8 mouse cellular contexts compared by ENCODE assay signal in the genomic region with DNA sequence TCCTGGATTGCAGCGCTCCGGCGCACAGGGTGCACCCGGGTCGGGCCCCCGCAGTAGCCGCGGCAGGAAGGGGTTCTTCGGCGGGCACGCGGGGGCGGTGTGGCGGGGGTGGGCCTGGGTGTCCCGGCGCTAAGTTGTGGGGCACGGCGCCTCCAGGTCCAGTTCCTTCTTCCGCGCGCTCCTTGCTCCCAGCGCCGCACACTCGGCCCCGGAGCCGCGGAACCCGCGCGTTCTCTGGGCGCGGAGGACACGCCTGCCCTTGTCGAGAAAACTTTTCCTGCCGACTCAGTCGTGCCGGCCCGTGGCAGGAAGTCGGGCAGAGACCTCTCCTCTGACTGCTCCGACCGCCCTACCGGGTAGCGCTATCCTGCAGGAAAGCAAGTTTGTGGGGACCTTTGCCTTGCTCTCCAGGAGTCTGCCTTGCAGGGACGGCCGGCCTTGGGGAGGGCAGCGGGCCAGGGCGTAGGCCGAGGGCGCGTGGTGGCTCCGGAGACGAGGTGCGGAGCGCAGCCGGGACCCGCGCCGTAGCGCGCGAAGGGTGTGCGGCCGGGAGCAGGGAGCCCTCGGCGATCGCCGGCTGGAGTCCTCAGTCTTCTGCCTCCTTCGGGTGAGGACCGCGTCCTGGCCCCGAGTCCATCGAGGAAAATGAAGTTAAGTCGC. TPM values are rescaled to one million over a fixed set of nuclear protein-coding genes. Genes with fewer than 3 reads are reported as not detected.
A peak's percentile ranks its signal among the peaks of the same experiment; 100 is the strongest.
DNase-seq lines count a peak whose midpoint lies in the region; ATAC-seq and TF ChIP-seq lines count a peak whose summit lies in the region.

No protein-coding gene starts in this region.

- H3K9ac ChIP-seq in MEL (ENCODE audit: control insufficient read depth, low read depth, low read length, poor library complexity, severe bottlenecking): peak overlapping the region; percentile 62
- peak overlapping the region; percentile 87 for H3K9ac ChIP-seq in heart, embryonic 15.5 days

- peaks cover 0 to 36% of the 10 kb centered on the region in 2 experiments; a peak in 2 of 4 replicates for H3K36me3 ChIP-seq in MEL (ENCODE audit: control insufficient read depth in 1 of 2, insufficient read depth in 2 of 2, low read length in 2 of 2)
- H3K36me3 ChIP-seq in heart, embryonic 15.5 days: no peaks in the 10 kb centered on the region

- H3K9me3 ChIP-seq in MEL (replicated peaks; ENCODE audit: insufficient read depth, low read length): no peaks in the 10 kb centered on the region
- no peaks in the 10 kb centered on the region for H3K9me3 ChIP-seq in heart, embryonic 15.5 days (replicated peaks)

- WGBS in heart, embryonic 15.5 days: under 1% methylated on average over 73 of the region's 73 CpGs

- H3K4me3 ChIP-seq in MEL (ENCODE audit: control insufficient read depth in 1 of 2, insufficient read depth in 1 of 2, low read depth in 2 of 2, low read length in 2 of 2): peak overlapping the region; percentile 59 to 97
- peak overlapping the region; percentile 87 for H3K4me3 ChIP-seq in heart, embryonic 15.5 days

- no peak for TF ChIP-seq RAD21 in MEL (IDR thresholded peaks at IDR 0.05; ENCODE audit: low read depth, low read length)

- TF ChIP-seq EP300 in MEL (IDR thresholded peaks at IDR 0.05; ENCODE audit: low read depth in 1 of 2, low read length in 2 of 2): no peak

- H3K79me2 ChIP-seq in MEL (ENCODE audit: control insufficient read depth, insufficient read depth, low read length, poor library complexity): peaks cover 31% of the 10 kb centered on the region

- peaks cover 10 to 26% of the 10 kb centered on the region in 2 experiments for H3K4me1 ChIP-seq in MEL (ENCODE audit: control insufficient read depth in 1 of 2, insufficient read depth in 2 of 2, low read length in 2 of 2)
- peaks cover 24% of the 10 kb centered on the region for H3K4me1 ChIP-seq in heart, embryonic 15.5 days (replicated peaks)

- peak; percentile 49; the same call in 1 of the 2 replicates for ATAC-seq in erythroblast, adult 5-6 weeks (replicated peaks; ENCODE audit: low FRiP score, poor library complexity, severe bottlenecking)
- ATAC-seq in heart, embryonic 15.5 days (replicated peaks; ENCODE audit: insufficient number of reproducible peaks, insufficient read depth, low FRiP score, low read depth): peak; percentile 32

- 0 out of 4 replicates have a peak, but pooled peaks of 1 of the 2 experiments have one; percentile 19 for TF ChIP-seq POLR2A in MEL (IDR thresholded peaks at IDR 0.05; ENCODE audit: control insufficient read depth in 1 of 2, insufficient read depth in 1 of 2, low read depth in 1 of 2, low read length in 2 of 2, poor library complexity in 1 of 2)
- no peak for TF ChIP-seq POLR2A in brain, embryonic 14.5 days (IDR thresholded peaks at IDR 0.05; ENCODE audit: borderline replicate concordance, extremely low read depth, insufficient read depth, insufficient read length, poor library complexity, severe bottlenecking)

- DNase-seq in MEL (ENCODE audit: low read depth, low spot score): peak; percentile 74
- peak; percentile 60 for DNase-seq in brain, embryonic 14.5 days (ENCODE audit: low read depth)
- peak; percentile 76 for DNase-seq in kidney, postnatal 10 days
- DNase-seq in lung, postnatal 4 days: peak; percentile 70 to 77
- DNase-seq in right cerebral cortex, postnatal 10 days (ENCODE audit: low spot score in 2 of 2): peak; percentile 46 to 51
- peak; percentile 55 to 60 for DNase-seq in urinary bladder, postnatal 36 days (ENCODE audit: low spot score in 2 of 2)

- no peak for TF ChIP-seq CTCF in MEL (IDR thresholded peaks at IDR 0.05 in 2 of 3, conservative IDR thresholded peaks at IDR 0.05 in 1 of 3; ENCODE audit: control insufficient read depth in 1 of 3, insufficient read depth in 1 of 3, low read depth in 2 of 3, low read length in 3 of 3, poor library complexity in 1 of 3, severe bottlenecking in 1 of 3)
- no peak for TF ChIP-seq CTCF in brain, embryonic 14.5 days (IDR thresholded peaks at IDR 0.05; ENCODE audit: borderline replicate concordance, extremely low read depth, insufficient read depth, insufficient read length)

- peak overlapping the region; percentile 73 for H3K27ac ChIP-seq in MEL (ENCODE audit: control insufficient read depth, low read depth, low read length)
- H3K27ac ChIP-seq in heart, embryonic 15.5 days: peak overlapping the region; percentile 91

- H3K4me2 ChIP-seq in heart, embryonic 15.5 days: peak overlapping the region; percentile 86

- no peaks in the 10 kb centered on the region for H3K27me3 ChIP-seq in MEL (ENCODE audit: control insufficient read depth in 1 of 2, insufficient read depth in 2 of 2, low read length in 2 of 2)
- no peaks in the 10 kb centered on the region for H3K27me3 ChIP-seq in heart, embryonic 15.5 days

TF ChIP-seq in MEL, 35 proteins besides CTCF, POLR2A, EP300 and RAD21:
- TF ChIP-seq TBP (IDR thresholded peaks at IDR 0.05; ENCODE audit: low read depth, low read length): 0 out of 2 replicates have a peak, but pooled peaks have one; percentile 1
- TF ChIP-seq CHD1 (IDR thresholded peaks at IDR 0.05; ENCODE audit: low read depth, low read length): peak; percentile 88
- peak; percentile 9; the same call in 1 of the 2 replicates for TF ChIP-seq MXI1 (IDR thresholded peaks at IDR 0.05; ENCODE audit: low read depth, low read length)
- no peak for TF ChIP-seq BHLHE40 (IDR thresholded peaks at IDR 0.05; ENCODE audit: borderline replicate concordance, low read depth, low read length)
- TF ChIP-seq ZC3H11A (IDR thresholded peaks at IDR 0.05; ENCODE audit: low read depth, low read length): no peak
- no peak for TF ChIP-seq MYC (IDR thresholded peaks at IDR 0.05; ENCODE audit: low read depth, low read length)
- no peak for TF ChIP-seq ETS1 (IDR thresholded peaks at IDR 0.05; ENCODE audit: low read depth, low read length)
- TF ChIP-seq GABPA (IDR thresholded peaks at IDR 0.05; ENCODE audit: low read depth, low read length): no peak
- no peak for TF ChIP-seq ELF1 (IDR thresholded peaks at IDR 0.05; ENCODE audit: low read depth, low read length)
- TF ChIP-seq USF2 (IDR thresholded peaks at IDR 0.05; ENCODE audit: borderline replicate concordance in 1 of 2, insufficient read depth in 1 of 2, low read depth in 1 of 2, low read length in 2 of 2): no peak
- no peak for TF ChIP-seq GATA1 (IDR thresholded peaks at IDR 0.05; ENCODE audit: low read depth, low read length)
- no peak for TF ChIP-seq KAT2A (conservative IDR thresholded peaks at IDR 0.05; ENCODE audit: low read depth, low read length)
- TF ChIP-seq MAZ (IDR thresholded peaks at IDR 0.05; ENCODE audit: low read depth, low read length): no peak
- TF ChIP-seq SMC3 (IDR thresholded peaks at IDR 0.05; ENCODE audit: low read depth, low read length): no peak
- TF ChIP-seq MAFK (IDR thresholded peaks at IDR 0.05; ENCODE audit: borderline replicate concordance, low read depth, low read length): no peak
- no peak for TF ChIP-seq POLR2AphosphoS5 (IDR thresholded peaks at IDR 0.05; ENCODE audit: borderline replicate concordance, low read depth, low read length)
- no peak for TF ChIP-seq TCF12 (IDR thresholded peaks at IDR 0.05; ENCODE audit: low read depth, low read length)
- TF ChIP-seq ZNF384 (IDR thresholded peaks at IDR 0.05; ENCODE audit: low read depth, low read length): no peak
- no peak for TF ChIP-seq ZMIZ1 (IDR thresholded peaks at IDR 0.05; ENCODE audit: low read depth, low read length)
- TF ChIP-seq NELFE (IDR thresholded peaks at IDR 0.05; ENCODE audit: low read depth, low read length): no peak
- TF ChIP-seq HCFC1 (IDR thresholded peaks at IDR 0.05; ENCODE audit: low read depth, low read length): no peak
- TF ChIP-seq CHD2 (IDR thresholded peaks at IDR 0.05; ENCODE audit: low read length): no peak
- TF ChIP-seq ZKSCAN1 (IDR thresholded peaks at IDR 0.05; ENCODE audit: low read depth, low read length): no peak
- 0 out of 2 replicates have a peak, but pooled peaks have one; percentile 12 for TF ChIP-seq MAX (IDR thresholded peaks at IDR 0.05; ENCODE audit: low read length)
- no peak for TF ChIP-seq MEF2A (IDR thresholded peaks at IDR 0.05; ENCODE audit: extremely low read depth, insufficient replicate concordance, low read depth, low read length, poor library complexity, severe bottlenecking)
- peak; percentile 57; the same call in 1 of the 2 replicates for TF ChIP-seq UBTF (IDR thresholded peaks at IDR 0.05; ENCODE audit: borderline replicate concordance, insufficient read depth, low read depth, low read length)
- no peak for TF ChIP-seq NRF1 (IDR thresholded peaks at IDR 0.05; ENCODE audit: insufficient read depth, low read depth, low read length, poor library complexity, severe bottlenecking)
- TF ChIP-seq MYB (IDR thresholded peaks at IDR 0.05; ENCODE audit: low read depth, low read length): no peak
- no peak for TF ChIP-seq TAL1 (IDR thresholded peaks at IDR 0.05; ENCODE audit: low read length)
- no peak for TF ChIP-seq RCOR1 (IDR thresholded peaks at IDR 0.05; ENCODE audit: low read depth, low read length)
- no peak for TF ChIP-seq E2F4 (IDR thresholded peaks at IDR 0.05; ENCODE audit: borderline replicate concordance, low read depth, low read length)
- no peak for TF ChIP-seq JUND (IDR thresholded peaks at IDR 0.05; ENCODE audit: low read depth, low read length)
- TF ChIP-seq USF1 (IDR thresholded peaks at IDR 0.05; ENCODE audit: low read depth, low read length): no peak
- no peak for TF ChIP-seq POLR2AphosphoS2 (IDR thresholded peaks at IDR 0.05; ENCODE audit: low read length)
- peak; percentile 30 for TF ChIP-seq SIN3A (IDR thresholded peaks at IDR 0.05; ENCODE audit: low read length)

RNA-seq across cellular contexts. Expression of a gene that starts 0.7 kb away (rescaled TPM):
- 8.0 and 8.7 TPM in 2 replicates for total RNA-seq in MEL (2012; rRNA removed)
- 10 to 100 TPM in 1 of 2 experiments, 1 to 10 TPM in 1; 9.1 to 27.5 TPM for polyA plus RNA-seq in MEL (2012; ENCODE audit: insufficient read depth in 1 of 2, insufficient read length in 2 of 2, low read depth in 1 of 2, low replicate concordance in 2 of 2, missing spikeins in 1 of 2)
- 8.6 and 16.6 TPM in 2 replicates for polyA plus RNA-seq in brain, embryonic 14.5 days (2012; rRNA removed)
- total RNA-seq in erythroblast, adult 5-6 weeks (2015; ENCODE audit: low replicate concordance): 17.3 and 30.9 TPM in 2 replicates
- total RNA-seq in erythroblast, adult 5-6 weeks (2017; ENCODE audit: low replicate concordance): 13.9 and 15.2 TPM in 2 replicates
- polyA plus RNA-seq in heart, embryonic 15.5 days (2015; fragmentation: Nextera tagmentation; extraction: Ambion mirVana): 5.1 and 7.7 TPM in 2 replicates

Comparison
In these comparisons a context has a peak if more than half of its experiments do, and no peak if none do; other contexts are left out.
1. Peak in every context shown above with its lines: DNase-seq, ATAC-seq, H3K4me3 ChIP-seq and H3K27ac ChIP-seq.